Mouse (Mus musculus): ENCODE results near the gene Tex37.

The Tex37 gene
- long read RNA-seq, experiment 1 = 0 reads
- long read RNA-seq, experiment 2 = 0 reads

DNA sequence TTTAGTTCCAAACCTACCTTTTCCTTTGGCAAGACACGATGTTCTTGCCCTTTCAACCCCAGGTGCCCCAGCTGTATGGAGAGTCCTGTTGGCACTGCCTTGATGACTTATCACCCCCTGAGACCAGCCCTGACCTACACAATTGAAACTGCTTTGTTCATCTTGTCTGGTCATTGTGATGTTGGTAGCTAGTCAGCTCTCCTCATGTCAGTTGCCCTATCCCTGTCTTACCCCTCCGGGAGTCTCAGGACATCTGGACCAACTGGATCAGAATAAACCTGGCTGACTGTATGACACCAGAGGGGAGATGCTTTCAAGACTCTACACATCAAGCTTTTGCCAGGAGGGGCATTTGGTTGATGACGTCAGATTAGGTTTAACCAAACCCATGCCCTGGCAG, at the start of gene Tex37:
TSS of gene Tex37 (minus strand) at position 101 of the 400 bp plus-strand sequence.
- intact Hi-C loops (cut with DNase I) = no loop called here

DNA sequence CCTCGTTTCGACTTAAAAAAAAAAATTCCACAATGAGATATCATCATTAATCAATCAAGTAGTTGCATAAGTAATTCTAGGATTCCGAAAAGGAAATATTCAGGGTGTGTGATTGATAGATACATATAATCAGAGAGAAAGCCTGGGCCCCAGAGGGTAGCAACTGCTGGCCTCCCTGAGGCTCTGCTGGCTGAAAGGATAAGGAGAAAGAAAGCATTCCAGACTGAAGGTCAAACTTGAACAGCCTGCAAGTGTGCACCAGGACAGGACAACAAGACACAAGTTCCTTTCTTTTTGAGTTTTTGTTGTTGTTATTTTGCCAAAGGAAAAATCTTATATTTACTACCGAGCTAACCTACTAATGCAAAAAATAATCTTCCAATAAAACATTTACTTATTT, 49.6 kb upstream of the Tex37 start:
- intact Hi-C loops (cut with DNase I) = no loop called here

DNA sequence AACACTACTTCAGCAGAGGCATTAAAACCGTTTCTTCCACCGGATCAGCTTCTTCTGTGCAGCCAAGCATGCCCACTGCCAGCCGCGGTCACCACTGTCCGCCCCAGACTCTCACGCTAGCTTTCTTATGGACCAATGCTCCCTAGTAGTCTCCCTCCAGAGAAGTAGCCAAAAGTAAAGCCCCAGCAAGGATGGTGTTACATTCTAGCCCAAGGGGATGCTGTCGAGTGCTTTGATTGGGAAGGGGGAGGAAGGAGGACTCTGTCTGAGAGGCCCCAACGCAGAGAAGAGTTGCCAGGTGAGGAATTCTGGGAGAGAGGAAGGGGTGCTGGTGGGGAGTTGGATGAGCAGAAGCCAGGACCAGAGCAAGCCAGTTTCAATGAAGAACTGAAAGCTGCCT, 48.7 kb upstream of the Tex37 start:
- intact Hi-C loops (cut with DNase I) = no loop called here

GRCm38 (mm10) chr6:70965694-70966093, 47.0 kb upstream of the Tex37 start:
- intact Hi-C loops (cut with DNase I) = no loop called here

GRCm38 (mm10) chr6:70964116-70964830, 45.5 kb upstream of the Tex37 start:
- intact Hi-C loops (cut with DNase I) = no loop called here

- intact Hi-C loops (cut with DNase I) = loop anchor here (5.0 kb wide), 1 partner anchor 170 kb away; no protein-coding TSS in a partner anchor
Measured at GRCm38 (mm10) chr6:70957341-70957940, 38.7 kb upstream of the Tex37 start.

DNA sequence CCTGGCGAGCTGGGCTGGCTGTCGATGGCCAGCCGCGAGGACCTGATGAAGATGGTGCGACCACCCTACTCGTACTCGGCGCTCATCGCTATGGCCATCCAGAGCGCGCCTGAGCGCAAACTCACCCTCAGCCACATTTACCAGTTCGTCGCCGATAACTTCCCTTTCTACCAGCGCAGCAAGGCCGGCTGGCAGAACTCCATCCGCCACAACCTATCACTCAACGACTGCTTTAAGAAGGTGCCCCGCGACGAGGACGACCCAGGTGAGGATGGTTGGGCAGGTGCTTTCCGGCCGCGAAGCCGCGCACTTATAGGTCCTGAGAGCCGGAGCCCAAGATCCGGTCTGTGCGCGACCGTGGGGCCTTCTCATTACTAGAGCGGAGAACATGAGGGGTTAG, 38.2 kb upstream of the Tex37 start:
- intact Hi-C loops (cut with DNase I) = loop anchor here (5.0 kb wide), 1 partner anchor 170 kb away; no protein-coding TSS in a partner anchor

DNA sequence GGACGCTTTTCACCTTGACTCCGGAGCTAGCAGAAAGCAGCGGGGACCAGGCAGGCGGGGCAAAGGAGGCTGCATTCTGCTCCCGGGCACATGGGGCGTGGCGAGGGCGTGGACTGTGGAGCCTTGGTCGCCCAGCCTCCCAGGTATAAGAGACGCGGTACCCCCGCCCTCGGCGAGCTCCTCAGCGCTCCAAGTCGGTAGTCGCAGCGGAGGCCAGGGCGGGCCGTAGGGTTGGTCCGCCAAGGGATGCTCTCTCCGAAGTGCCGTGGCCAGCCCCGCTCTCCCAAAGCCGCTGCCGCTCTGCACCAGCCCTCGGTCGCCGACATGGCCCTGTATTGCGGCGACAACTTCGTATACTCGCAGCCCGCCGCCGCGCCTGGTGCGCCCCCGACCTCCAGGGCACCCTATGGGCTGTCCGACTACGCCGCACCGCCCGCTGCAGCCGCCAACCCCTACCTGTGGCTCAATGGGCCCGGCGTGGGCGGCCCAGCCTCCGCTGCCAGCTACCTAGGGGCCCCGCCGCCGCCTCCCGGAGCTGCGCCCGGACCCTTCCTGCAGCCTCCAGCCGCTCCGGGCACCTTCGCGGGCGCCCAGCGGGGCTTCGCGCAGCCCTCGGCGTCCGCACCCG, 37.7 kb upstream of the Tex37 start, which contains the start of gene Foxi3:
TSS of gene Foxi3 (plus strand) at position 247 of the 628 bp plus-strand sequence.
- intact Hi-C loops (cut with DNase I) = loop anchor here (5.0 kb wide), 1 partner anchor 171 kb away; no protein-coding TSS in a partner anchor

DNA sequence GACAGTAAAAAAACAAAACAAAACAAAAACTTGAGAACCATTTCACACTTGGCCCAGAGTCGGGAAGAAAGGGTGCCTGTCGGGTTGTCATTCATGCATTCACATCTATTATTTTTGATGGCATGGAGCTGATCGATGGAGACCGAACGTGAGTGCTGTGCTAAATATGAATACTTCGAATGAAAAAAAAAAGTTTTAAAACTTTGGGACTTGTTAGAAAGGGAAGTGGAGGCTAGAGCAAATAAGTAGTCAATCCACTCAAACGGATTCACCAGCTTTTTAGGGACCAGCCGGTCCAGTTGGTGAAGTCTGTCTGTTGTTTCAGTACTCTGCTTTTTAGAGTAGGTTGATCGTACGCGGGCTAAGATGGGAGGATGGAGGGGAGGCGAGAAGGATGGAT, 37.1 kb upstream of the Tex37 start:
- intact Hi-C loops (cut with DNase I) = loop anchor here (5.0 kb wide), 1 partner anchor 171 kb away; no protein-coding TSS in a partner anchor

- intact Hi-C loops (cut with DNase I) = loop anchor here (5.0 kb wide), 1 partner anchor 172 kb away; no protein-coding TSS in a partner anchor
Measured at GRCm38 (mm10) chr6:70955291-70955800, 36.6 kb upstream of the Tex37 start.

GRCm38 (mm10) chr6:70954040-70954439, 35.3 kb upstream of the Tex37 start:
- intact Hi-C loops (cut with DNase I) = no loop called here

DNA sequence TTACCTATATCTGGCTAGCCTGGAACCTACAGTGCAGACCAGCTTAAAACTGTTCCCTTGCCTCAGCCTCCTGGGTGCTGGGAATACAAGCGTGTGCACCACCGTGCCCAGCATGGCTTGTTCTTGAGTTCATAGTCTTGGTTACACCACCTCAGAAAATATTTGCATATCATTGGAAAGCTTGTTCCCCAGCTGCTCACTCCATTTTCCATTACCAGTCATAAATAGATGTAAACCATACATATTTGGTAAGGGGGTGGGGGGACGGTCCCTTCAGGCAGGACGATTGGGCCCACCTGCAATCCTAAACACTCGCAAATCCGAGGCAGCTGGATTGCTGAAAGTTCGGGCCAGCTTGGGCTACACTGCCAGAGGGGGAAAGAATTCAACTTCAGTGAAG, 34.5 kb upstream of the Tex37 start:
- intact Hi-C loops (cut with DNase I) = no loop called here

DNA sequence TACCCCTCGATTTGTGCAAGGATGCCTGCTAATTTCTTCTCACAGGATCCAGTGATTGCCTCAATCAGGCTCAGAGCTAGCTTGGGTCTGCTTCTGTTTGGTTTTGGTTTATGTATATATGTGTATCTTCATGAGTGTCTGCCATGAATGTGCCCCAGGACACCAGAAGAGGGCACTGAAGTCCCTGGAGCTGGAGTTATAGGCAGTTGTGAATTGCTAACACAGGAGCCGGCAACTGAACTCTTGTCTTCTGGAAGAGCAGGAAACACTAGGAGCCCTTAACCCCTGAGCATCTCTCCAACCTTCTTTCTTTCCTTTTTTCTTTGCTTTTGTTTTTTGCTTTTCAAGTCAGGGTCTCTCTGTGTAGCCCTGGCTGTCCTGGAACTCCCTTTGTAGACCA, 13.1 kb upstream of the Tex37 start:
- intact Hi-C loops (cut with DNase I) = no loop called here

GRCm38 (mm10) chr6:70921274-70922074, 2.7 kb upstream of the Tex37 start:
- intact Hi-C loops (cut with DNase I) = no loop called here

- intact Hi-C loops (cut with DNase I) = no loop called here
Measured at GRCm38 (mm10) chr6:70912396-70912765, 6.3 kb downstream of the Tex37 start.

- intact Hi-C loops (cut with DNase I) = no loop called here
Measured at GRCm38 (mm10) chr6:70911668-70912395, 6.9 kb downstream of the Tex37 start.

DNA sequence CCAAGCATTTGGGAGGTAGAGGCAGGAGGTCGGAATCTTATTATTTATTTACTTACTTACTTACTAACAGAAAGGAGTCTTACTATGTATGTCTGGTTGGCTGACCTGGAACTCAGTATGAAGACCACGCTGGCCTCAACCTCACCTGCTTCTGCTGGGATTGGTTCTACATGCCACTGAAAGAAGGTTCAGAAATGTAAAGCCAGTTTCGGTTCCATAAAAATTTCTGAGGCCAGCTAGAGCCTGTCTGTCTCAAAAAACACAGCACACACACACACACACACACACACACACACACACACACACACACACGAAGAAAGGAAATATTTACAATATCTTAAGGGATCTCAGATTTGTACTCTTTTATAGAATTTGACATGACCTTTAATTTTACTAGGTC, 8.4 kb downstream of the Tex37 start:
- intact Hi-C loops (cut with DNase I) = no loop called here

DNA sequence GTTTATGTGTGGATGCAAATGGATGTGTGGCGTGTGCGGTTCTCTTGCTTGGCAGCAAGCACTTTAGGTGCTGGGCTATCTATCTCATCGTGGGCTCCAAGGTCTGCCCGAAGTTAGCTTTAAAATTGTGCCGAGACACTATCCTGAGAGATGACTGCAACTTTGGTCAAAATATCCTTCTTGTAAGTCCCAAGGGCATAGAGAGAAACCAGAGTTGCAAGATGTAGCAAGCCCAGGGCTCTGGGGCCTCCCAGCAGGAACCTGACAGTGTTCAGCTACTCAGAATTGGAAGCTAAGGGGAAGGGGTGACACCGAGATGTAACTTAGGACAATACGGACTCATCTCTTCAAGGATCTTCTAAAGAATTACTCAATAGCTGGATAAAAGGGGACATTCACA, 9.2 kb downstream of the Tex37 start:
- intact Hi-C loops (cut with DNase I) = no loop called here

- intact Hi-C loops (cut with DNase I) = no loop called here
Measured at GRCm38 (mm10) chr6:70903689-70904088, 15.0 kb downstream of the Tex37 start.

GRCm38 (mm10) chr6:70899594-70900003, 19.1 kb downstream of the Tex37 start:
- intact Hi-C loops (cut with DNase I) = no loop called here
